Mouse (Mus musculus): ENCODE results near the gene Cdiptos. TPM values are rescaled to one million over a fixed set of nuclear protein-coding genes. Genes with fewer than 3 reads are reported as not detected.

The Cdiptos gene
- polyA plus RNA-seq, 1 experiment from 2014 or later: 1.2 TPM

DNA sequence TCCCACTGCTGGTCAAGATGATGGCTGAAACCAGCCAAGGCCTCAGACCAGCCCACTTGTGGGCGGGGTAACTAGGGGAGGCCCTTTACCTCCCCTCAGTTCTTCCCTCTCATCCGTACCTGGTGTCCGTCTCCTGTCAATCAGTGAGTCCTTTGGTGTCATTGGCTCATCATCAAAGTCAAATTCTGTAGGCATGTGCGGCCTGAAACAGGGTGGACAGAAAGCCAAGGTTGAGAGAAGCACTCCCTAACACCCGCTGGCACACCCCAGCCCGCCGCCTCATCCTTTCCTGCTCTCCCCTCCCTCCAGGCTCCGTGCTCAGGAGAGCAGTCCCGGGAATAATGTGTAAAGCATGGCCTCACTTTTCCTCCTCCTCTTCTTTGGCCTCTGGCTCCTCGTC is 40.2 kb upstream of the Cdiptos start:
- H3K9me3 ChIP-seq (replicated peaks; ENCODE audit: control insufficient read depth, low read length): no peaks in the 10 kb centered on the region
- H3K4me1 ChIP-seq (ENCODE audit: control insufficient read depth, insufficient read depth, low read length): peaks cover 42% of the 10 kb centered on the region
- peak overlapping the region; percentile 99 for H3K27ac ChIP-seq (ENCODE audit: low read length)
- peak overlapping the region; percentile 83 for H3K4me2 ChIP-seq (ENCODE audit: low read depth, low read length)
- no peaks in the 10 kb centered on the region for H3K27me3 ChIP-seq (ENCODE audit: control insufficient read depth, insufficient read depth, low read length)
- peaks cover 11% of the 10 kb centered on the region; the same call in 1 of the 2 replicates for H3K36me3 ChIP-seq (ENCODE audit: control insufficient read depth, insufficient read depth)
- H3K9ac ChIP-seq (ENCODE audit: low read length): peak overlapping the region; percentile 96
- peak overlapping the region; percentile 89 for H3K4me3 ChIP-seq (ENCODE audit: low read length)
- 1% methylated on average over 10 of the region's 10 CpGs for whole genome bisulfite sequencing
- peak; percentile 12; the same call in 1 of the 2 replicates for ATAC-seq (replicated peaks; ENCODE audit: extremely low read depth, insufficient read depth, low FRiP score)

DNA sequence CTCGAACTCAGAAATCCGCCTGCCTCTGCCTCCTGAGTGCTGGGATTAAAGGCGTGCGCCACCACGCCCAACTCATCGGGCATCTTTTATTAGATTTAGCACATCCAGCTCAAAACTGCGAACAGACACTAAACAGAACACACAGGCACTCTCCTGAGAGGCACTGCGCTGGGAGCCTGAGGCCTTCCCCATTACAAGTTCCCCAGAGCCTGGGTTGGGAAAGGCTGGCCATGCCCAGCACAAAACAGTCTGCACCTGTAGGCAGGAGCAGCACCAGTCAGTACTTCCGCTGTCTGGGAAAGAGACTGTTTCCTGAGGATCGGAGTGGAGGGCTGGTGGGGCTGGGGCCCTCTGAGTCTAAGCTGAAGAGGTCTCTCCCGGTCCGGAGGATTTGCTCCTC is 39.1 kb upstream of the Cdiptos start:
- peaks cover 11% of the 10 kb centered on the region; the same call in 1 of the 2 replicates for H3K36me3 ChIP-seq (ENCODE audit: control insufficient read depth, insufficient read depth)
- H3K9me3 ChIP-seq (replicated peaks; ENCODE audit: control insufficient read depth, low read length): no peaks in the 10 kb centered on the region
- no peak overlapping the region for H3K4me3 ChIP-seq (ENCODE audit: low read length)
- H3K9ac ChIP-seq (ENCODE audit: low read length): no peak overlapping the region
- H3K27me3 ChIP-seq (ENCODE audit: control insufficient read depth, insufficient read depth, low read length): no peaks in the 10 kb centered on the region
- 90% methylated on average over 12 of the region's 12 CpGs for WGBS
- peaks cover 33% of the 10 kb centered on the region for H3K4me1 ChIP-seq (ENCODE audit: control insufficient read depth, insufficient read depth, low read length)
- ATAC-seq (replicated peaks; ENCODE audit: extremely low read depth, insufficient read depth, low FRiP score): no peak
- peak overlapping the region; percentile 83 for H3K4me2 ChIP-seq (ENCODE audit: low read depth, low read length)
- no peak overlapping the region; the same call in 1 of the 2 replicates for H3K27ac ChIP-seq (ENCODE audit: low read length)

DNA sequence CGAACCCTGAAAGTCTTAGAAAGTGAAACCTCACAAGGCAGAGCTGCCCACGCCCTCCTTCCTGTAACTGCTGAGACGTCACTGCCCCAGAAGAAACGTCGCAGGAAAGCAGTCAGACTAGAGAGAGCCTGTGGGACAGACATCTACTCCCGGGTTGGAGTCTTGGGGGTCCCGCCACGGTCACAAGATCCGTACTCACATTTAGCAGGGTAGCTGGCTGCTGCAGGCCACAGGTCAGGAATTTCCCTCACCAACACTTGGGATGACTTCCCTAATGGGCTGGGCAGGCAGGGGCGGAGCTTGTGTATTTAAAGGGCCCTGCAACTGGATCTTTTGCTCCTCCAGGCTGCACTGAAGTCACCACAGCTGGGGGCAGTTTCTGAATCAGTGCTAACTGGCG is 38.4 kb upstream of the Cdiptos start, which contains the start of gene Mvp:
Mvp (minus strand) TSS at position 302 of the 400 bp plus-strand sequence.
- Histone ChIP-seq H3K27me3 (ENCODE audit: control insufficient read depth, insufficient read depth, low read length) (no peaks in the 10 kb centered on the region), H3K4me2 (ENCODE audit: low read depth, low read length) (peak within 1 kb of the TSS; percentile 83), H3K9me3 (replicated peaks; ENCODE audit: control insufficient read depth, low read length) (no peaks in the 10 kb centered on the region), H3K4me3 (ENCODE audit: low read length) (peak within 1 kb of the TSS; percentile 72), H3K4me1 (ENCODE audit: control insufficient read depth, insufficient read depth, low read length) (peaks cover 33% of the 10 kb centered on the region), H3K9ac (ENCODE audit: low read length) (peak within 1 kb of the TSS; percentile 64), H3K36me3 (ENCODE audit: control insufficient read depth, insufficient read depth) (peaks cover 11% of the 10 kb centered on the region; the same call in 1 of the 2 replicates), H3K27ac (ENCODE audit: low read length) (peak within 1 kb of the TSS; percentile 99)
- no peak for ATAC-seq (replicated peaks; ENCODE audit: extremely low read depth, insufficient read depth, low FRiP score)
- 21% methylated on average over 11 of the region's 11 CpGs for WGBS

DNA sequence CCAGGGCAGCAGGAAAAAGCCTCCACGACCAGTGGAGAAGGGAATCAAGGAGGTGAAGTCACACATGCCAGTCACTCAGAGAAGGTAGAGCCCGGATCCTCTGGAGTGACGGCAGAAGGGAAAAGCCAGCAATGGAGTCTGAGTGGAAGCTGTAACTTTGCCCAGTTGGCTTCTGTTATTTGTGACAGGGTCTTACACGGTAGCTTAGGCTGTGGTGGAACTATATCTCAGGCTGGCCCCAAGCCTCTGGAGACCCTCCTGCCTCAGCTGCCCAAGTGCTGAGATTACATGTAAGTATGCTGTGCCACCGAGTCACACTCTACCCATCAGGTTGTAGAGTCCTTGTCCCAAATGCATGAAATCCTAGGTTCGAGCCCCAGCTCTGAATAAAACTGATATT is 37.5 kb upstream of the Cdiptos start:
- no peak overlapping the region for H3K9ac ChIP-seq (ENCODE audit: low read length)
- no peaks in the 10 kb centered on the region for H3K27me3 ChIP-seq (ENCODE audit: control insufficient read depth, insufficient read depth, low read length)
- peaks cover 11% of the 10 kb centered on the region; the same call in 1 of the 2 replicates for H3K36me3 ChIP-seq (ENCODE audit: control insufficient read depth, insufficient read depth)
- peak overlapping the region; percentile 72 for H3K4me3 ChIP-seq (ENCODE audit: low read length)
- peaks cover 38% of the 10 kb centered on the region for H3K4me1 ChIP-seq (ENCODE audit: control insufficient read depth, insufficient read depth, low read length)
- no peak for ATAC-seq (replicated peaks; ENCODE audit: extremely low read depth, insufficient read depth, low FRiP score)
- H3K9me3 ChIP-seq (replicated peaks; ENCODE audit: control insufficient read depth, low read length): no peaks in the 10 kb centered on the region
- H3K4me2 ChIP-seq (ENCODE audit: low read depth, low read length): peak overlapping the region; percentile 83; the same call in 1 of the 2 replicates
- H3K27ac ChIP-seq (ENCODE audit: low read length): no peak overlapping the region
- 88% methylated on average over 6 of the region's 6 CpGs for WGBS

DNA sequence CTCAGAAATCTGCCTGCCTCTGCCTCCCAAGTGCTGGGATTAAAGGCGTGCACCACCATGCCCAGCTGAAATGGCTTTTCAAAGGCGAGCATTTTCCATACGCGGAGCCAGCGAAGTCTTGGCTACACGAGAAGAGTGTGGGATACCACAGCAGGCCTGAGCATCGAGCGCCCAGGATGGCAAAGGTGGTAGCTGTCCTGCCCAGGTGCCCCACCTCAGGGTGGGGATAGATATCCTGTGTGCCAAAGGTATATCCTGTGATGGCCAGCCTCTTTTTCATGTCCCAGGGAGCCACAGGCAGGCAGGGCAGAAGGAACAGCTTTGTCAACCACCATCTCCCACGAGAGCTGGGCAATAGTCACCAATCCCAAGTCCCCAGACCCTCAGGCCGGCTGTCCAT is 36.9 kb upstream of the Cdiptos start:
- Histone ChIP-seq H3K9ac (ENCODE audit: low read length) (no peak overlapping the region), H3K4me2 (ENCODE audit: low read depth, low read length) (no peak overlapping the region), H3K4me1 (ENCODE audit: control insufficient read depth, insufficient read depth, low read length) (peaks cover 39% of the 10 kb centered on the region), H3K27me3 (ENCODE audit: control insufficient read depth, insufficient read depth, low read length) (no peaks in the 10 kb centered on the region), H3K36me3 (ENCODE audit: control insufficient read depth, insufficient read depth) (peaks cover 11% of the 10 kb centered on the region; the same call in 1 of the 2 replicates), H3K27ac (ENCODE audit: low read length) (no peak overlapping the region), H3K4me3 (ENCODE audit: low read length) (no peak overlapping the region), H3K9me3 (replicated peaks; ENCODE audit: control insufficient read depth, low read length) (no peaks in the 10 kb centered on the region)
- no peak for ATAC-seq (replicated peaks; ENCODE audit: extremely low read depth, insufficient read depth, low FRiP score)
- WGBS: 91% methylated on average over 10 of the region's 10 CpGs

DNA sequence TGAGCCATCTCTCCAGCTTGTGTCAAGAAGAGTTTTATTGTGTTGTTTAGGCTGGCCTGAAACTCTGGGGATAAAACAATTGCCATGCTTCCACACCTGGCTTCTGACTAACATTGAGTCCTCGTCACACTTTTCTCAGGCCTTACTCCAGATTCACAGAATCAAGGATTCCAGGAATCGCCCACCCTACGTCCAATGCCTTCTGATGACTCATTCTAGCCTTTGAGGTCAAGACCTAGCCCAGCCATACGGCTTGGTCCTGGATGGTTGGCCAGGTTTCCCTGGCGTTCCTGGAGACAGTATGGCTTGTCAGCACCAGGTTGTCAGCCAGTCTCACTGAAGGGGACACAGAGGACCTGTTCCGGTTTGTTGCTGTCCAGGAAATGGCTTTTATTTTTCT is 36.5 kb upstream of the Cdiptos start:
- H3K4me2 ChIP-seq (ENCODE audit: low read depth, low read length): no peak overlapping the region
- peaks cover 34% of the 10 kb centered on the region for H3K4me1 ChIP-seq (ENCODE audit: control insufficient read depth, insufficient read depth, low read length)
- H3K4me3 ChIP-seq (ENCODE audit: low read length): no peak overlapping the region
- no peak overlapping the region for H3K27ac ChIP-seq (ENCODE audit: low read length)
- H3K27me3 ChIP-seq (ENCODE audit: control insufficient read depth, insufficient read depth, low read length): no peaks in the 10 kb centered on the region
- no peaks in the 10 kb centered on the region for H3K9me3 ChIP-seq (replicated peaks; ENCODE audit: control insufficient read depth, low read length)
- H3K9ac ChIP-seq (ENCODE audit: low read length): no peak overlapping the region
- ATAC-seq (replicated peaks; ENCODE audit: extremely low read depth, insufficient read depth, low FRiP score): no peak
- 72% methylated on average over 6 of the region's 6 CpGs for WGBS
- H3K36me3 ChIP-seq (ENCODE audit: control insufficient read depth, insufficient read depth): peaks cover 11% of the 10 kb centered on the region; the same call in 1 of the 2 replicates

DNA sequence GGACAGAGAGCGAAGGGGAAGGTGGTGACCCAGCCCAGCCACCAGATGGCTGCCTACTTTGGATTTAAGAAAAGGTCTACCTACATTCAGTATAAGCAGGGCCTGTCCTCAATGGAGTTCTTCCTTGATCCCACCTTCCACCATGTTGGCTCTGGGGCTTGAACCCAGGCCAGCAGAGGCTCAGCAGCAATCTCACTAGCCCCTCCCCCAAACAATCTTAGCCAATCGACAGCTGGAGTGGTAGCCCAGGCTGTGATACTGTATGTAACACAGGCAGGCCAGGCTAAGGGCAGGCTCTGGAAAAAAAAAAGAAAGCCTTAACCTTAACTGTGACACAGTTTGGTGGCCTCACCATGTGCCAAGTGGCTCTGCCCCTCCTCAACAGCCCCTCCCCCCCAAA is 35.8 kb upstream of the Cdiptos start:
- 64% methylated on average over 2 of the region's 2 CpGs for WGBS

DNA sequence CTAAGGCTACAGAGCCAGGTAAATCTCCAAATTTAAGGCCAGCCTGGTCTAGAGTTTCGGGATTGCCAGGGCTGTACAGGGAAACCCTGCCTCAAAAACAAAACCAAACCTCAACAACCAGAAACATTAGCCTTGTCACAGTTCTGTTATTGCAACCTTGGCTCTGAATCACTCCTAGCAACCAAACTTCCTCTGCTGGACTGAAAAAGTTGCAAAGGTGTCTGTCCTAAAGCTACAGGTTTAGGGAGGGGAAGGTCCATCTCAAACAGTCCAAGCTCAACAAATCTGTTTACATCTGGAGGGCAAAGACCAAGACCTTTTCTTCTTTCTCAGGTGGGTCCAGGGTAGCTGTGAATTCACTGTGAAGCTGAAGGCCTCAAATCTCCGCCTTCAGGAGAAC is 35.2 kb upstream of the Cdiptos start:
- Histone ChIP-seq H3K4me1 (ENCODE audit: control insufficient read depth, insufficient read depth, low read length) (peaks cover 38% of the 10 kb centered on the region), H3K36me3 (ENCODE audit: control insufficient read depth, insufficient read depth) (peaks cover 11% of the 10 kb centered on the region; the same call in 1 of the 2 replicates), H3K9me3 (replicated peaks; ENCODE audit: control insufficient read depth, low read length) (no peaks in the 10 kb centered on the region), H3K27me3 (ENCODE audit: control insufficient read depth, insufficient read depth, low read length) (no peaks in the 10 kb centered on the region), H3K4me3 (ENCODE audit: low read length) (no peak overlapping the region), H3K27ac (ENCODE audit: low read length) (no peak overlapping the region), H3K9ac (ENCODE audit: low read length) (no peak overlapping the region), H3K4me2 (ENCODE audit: low read depth, low read length) (no peak overlapping the region)
- WGBS: 89% methylated on average over 2 of the region's 2 CpGs
- no peak for ATAC-seq (replicated peaks; ENCODE audit: extremely low read depth, insufficient read depth, low FRiP score)

More for the DNA sequence above, 35.8 kb upstream of the Cdiptos start:
- Histone ChIP-seq H3K27ac (ENCODE audit: low read length) (no peak overlapping the region), H3K27me3 (ENCODE audit: control insufficient read depth, insufficient read depth, low read length) (no peaks in the 10 kb centered on the region), H3K4me1 (ENCODE audit: control insufficient read depth, insufficient read depth, low read length) (peaks cover 34% of the 10 kb centered on the region), H3K9ac (ENCODE audit: low read length) (no peak overlapping the region), H3K4me3 (ENCODE audit: low read length) (no peak overlapping the region), H3K4me2 (ENCODE audit: low read depth, low read length) (no peak overlapping the region), H3K9me3 (replicated peaks; ENCODE audit: control insufficient read depth, low read length) (no peaks in the 10 kb centered on the region), H3K36me3 (ENCODE audit: control insufficient read depth, insufficient read depth) (peaks cover 11% of the 10 kb centered on the region; the same call in 1 of the 2 replicates)
- ATAC-seq (replicated peaks; ENCODE audit: extremely low read depth, insufficient read depth, low FRiP score): no peak

DNA sequence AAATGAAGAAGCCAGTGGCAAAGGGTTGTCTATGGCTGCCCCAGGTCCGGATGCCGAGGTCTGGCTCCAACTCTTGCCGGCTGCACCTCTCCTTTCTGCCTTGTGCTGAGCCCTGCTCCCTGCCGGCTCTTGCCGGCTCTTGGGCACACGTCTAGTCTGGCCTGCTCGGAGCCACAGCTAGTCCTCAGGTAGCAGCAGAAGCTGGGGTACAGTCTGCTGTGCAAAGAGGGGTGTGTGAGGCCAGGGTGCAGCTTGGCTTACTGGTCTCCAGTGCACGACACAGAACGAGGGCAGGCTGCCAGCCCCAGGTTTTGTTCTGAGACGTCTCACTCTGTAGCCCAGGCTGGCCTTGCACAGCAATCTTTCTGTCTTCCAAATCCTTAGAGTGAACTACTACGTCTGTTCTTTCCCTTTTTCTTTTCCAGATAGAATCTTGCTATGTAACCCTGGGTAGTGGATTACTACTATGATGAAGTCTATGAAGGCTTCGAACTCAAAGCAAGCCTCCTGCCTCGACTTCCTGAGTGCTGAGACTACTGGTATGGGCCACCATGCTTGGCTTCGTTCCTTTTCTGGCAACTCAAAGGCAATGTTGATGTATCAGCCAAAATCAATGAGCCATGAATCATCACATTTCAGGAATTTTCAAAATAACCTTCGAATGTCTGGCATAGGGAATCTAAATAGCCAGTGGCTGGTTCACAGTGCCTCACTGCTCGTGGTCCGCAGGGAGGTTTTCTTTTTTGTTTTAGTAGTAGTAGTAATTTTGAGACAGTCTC is 33.6 kb upstream of the Cdiptos start:
- H3K4me3 ChIP-seq (ENCODE audit: low read length): no peak overlapping the region
- H3K4me1 ChIP-seq (ENCODE audit: control insufficient read depth, insufficient read depth, low read length): peaks cover 26% of the 10 kb centered on the region
- ATAC-seq (replicated peaks; ENCODE audit: extremely low read depth, insufficient read depth, low FRiP score): no peak
- no peak overlapping the region for H3K4me2 ChIP-seq (ENCODE audit: low read depth, low read length)
- H3K36me3 ChIP-seq (ENCODE audit: control insufficient read depth, insufficient read depth): peaks cover 6% of the 10 kb centered on the region; the same call in 1 of the 2 replicates
- H3K27me3 ChIP-seq (ENCODE audit: control insufficient read depth, insufficient read depth, low read length): no peaks in the 10 kb centered on the region
- H3K27ac ChIP-seq (ENCODE audit: low read length): peak overlapping the region; percentile 74
- no peaks in the 10 kb centered on the region for H3K9me3 ChIP-seq (replicated peaks; ENCODE audit: control insufficient read depth, low read length)
- no peak overlapping the region for H3K9ac ChIP-seq (ENCODE audit: low read length)
- 79% methylated on average over 17 of the region's 17 CpGs for WGBS

All from heart, embryonic 16.5 days (tissue).